Mouse (Mus musculus) heart, adult 2 months (tissue): ENCODE measurements around the gene Nabp2. TPM values are rescaled to one million over a fixed set of nuclear protein-coding genes. Genes with fewer than 3 reads are reported as not detected.

ENCODE experiments used
- DNase-seq, 2 experiments: peaks; one replicate each; pipeline ENCODE4 v3.0.0; 2021
- H3K27ac ChIP-seq: fragments of 200-600 bp; 2 replicates; pipeline ENCODE4 v1.8.1; 2022
- H3K27me3 ChIP-seq: fragments of 200-500 bp; 2 replicates; pipeline ENCODE4 v1.6.1; 2012; ENCODE audit warnings: mild to moderate bottlenecking, low read length, inconsistent platforms, mixed read lengths; ENCODE audit not compliant: control insufficient read depth, insufficient read depth
- H3K36me3 ChIP-seq: fragments of 200-500 bp; 2 replicates; pipeline ENCODE4 v1.6.1; 2012; ENCODE audit warnings: low read length, inconsistent platforms; ENCODE audit not compliant: control insufficient read depth, insufficient read depth
- H3K4me1 ChIP-seq: fragments of 200-500 bp; 2 replicates; pipeline ENCODE4 v1.6.1; 2011; ENCODE audit warnings: low read length; ENCODE audit not compliant: control insufficient read depth, insufficient read depth
- H3K4me3 ChIP-seq: fragments of 200-600 bp; 2 replicates; pipeline ENCODE4 v1.8.1; 2022
- H3K79me2 ChIP-seq: fragments of 200-500 bp; replicated peaks from 2 replicates; pipeline ENCODE4 v1.6.1; 2012; ENCODE audit warnings: mild to moderate bottlenecking, inconsistent platforms, low read length, moderate library complexity, mixed read lengths; ENCODE audit not compliant: control insufficient read depth, insufficient read depth
- H3K9ac ChIP-seq: fragments of 200-500 bp; 2 replicates; pipeline ENCODE4 v1.6.1; 2012; ENCODE audit warnings: low read depth, mild to moderate bottlenecking, control low read depth, inconsistent platforms, low read length, mixed read lengths
- CTCF ChIP-seq: fragments of 200-600 bp; IDR thresholded peaks from 2 replicates; pipeline ENCODE4 v1.8.1; 2022; ENCODE audit warnings: antibody characterized with exemption, mild to moderate bottlenecking, moderate library complexity
- EP300 ChIP-seq: fragments of 200-500 bp; IDR thresholded peaks from 2 replicates; pipeline ENCODE4 v1.6.1; 2011; ENCODE audit warnings: low read depth, low read length, control low read depth; ENCODE audit not compliant: insufficient read depth
- POLR2A ChIP-seq: fragments of 200-500 bp; IDR thresholded peaks from 2 replicates; pipeline ENCODE4 v1.6.1; 2011; ENCODE audit warnings: mild to moderate bottlenecking, low read depth, low read length, control low read depth; ENCODE audit not compliant: insufficient read depth
- WGBS: fragments of 180-500 bp; shearing (Covaris S2); methylation state at CpG from one replicate; pipeline ENCODE4 v1.1.7; 2018; 5-methylcytosine and 5-hydroxymethylcytosine counted together
- intact Hi-C: fragments of 180-260 bp; cut with DNase I; formaldehyde crosslinking; loops from one replicate; pipeline ENCODE4 v1.15.1; 2025
- polyA plus RNA-seq: library from polyadenylated mRNA; depleted of rRNA; stranded (reverse); fragments of >200 nt; gene quantifications from 2 replicates; pipeline ENCODE4 v1.2.3, GENCODE M21; 2012
- total RNA-seq, 2 experiments: library from RNA; stranded (reverse); gene quantifications; 2 replicates each; pipeline ENCODE4 v1.2.3; 2021

The Nabp2 gene
- total and polyA plus RNA-seq, 3 experiments = 25.1 to 48.2 (median 45.2) TPM

GRCm38 (mm10) chr10:128374393-128374792, 36.9 kb downstream of the Nabp2 start:
- peak overlapping the region; percentile 89; the same call in 1 of the 2 replicates for H3K27ac ChIP-seq

DNA sequence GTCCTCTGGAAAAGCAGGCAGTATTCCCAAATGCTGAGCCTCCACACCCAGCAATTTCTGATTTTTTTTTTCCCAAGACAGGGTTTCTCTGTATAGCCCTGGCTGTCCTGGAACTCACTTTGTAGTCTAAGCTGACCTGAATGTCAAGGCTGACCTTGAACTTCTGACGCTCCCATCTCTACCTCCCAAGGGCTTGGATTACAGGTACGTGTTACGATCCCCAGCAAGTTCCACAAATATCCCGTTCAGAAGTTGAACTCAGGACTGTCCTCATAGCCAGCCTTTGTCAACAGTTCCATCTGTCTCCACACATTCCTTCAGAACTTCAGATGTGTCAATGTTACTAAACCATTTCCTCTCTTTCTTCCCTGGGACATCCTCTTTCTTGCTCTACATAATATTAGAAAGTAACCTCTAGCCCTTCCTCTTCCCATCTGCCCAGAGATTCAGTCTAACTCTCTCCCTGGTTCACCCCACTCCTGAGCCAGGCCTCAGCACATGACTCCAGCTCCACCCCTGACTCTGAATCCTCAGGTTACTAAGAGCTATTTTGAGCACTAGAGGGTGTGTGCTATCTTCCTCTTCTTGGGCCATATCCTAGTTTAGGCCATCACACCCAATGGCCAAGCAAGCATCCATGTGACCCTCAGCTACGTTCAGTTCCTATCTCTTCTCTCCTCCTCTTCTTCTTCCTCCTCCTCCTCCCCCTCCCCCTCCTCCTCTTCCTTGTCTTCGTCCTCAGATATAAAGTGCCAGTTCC, 38.1 kb downstream of the Nabp2 start:
- Histone ChIP-seq H3K4me3 (no peak overlapping the region), H3K36me3 (no peaks in the 10 kb centered on the region), H3K79me2 (no peaks in the 10 kb centered on the region), H3K27ac (peak overlapping the region; percentile 89), H3K9ac (no peak overlapping the region), H3K4me1 (peaks cover 11% of the 10 kb centered on the region), H3K27me3 (no peaks in the 10 kb centered on the region)
- TF ChIP-seq CTCF (no peak), EP300 (peak; percentile 78), POLR2A (peak; percentile 56)
- intact Hi-C loops = no loop called here
- DNase-seq = peak in 1 of 2 experiments; percentile 75
- 36% methylated on average over 6 of the region's 6 CpGs for WGBS

More at GRCm38 (mm10) chr10:128374393-128374792, 36.9 kb downstream of the Nabp2 start:
- Histone ChIP-seq H3K4me1 (peaks cover 16% of the 10 kb centered on the region), H3K9ac (no peak overlapping the region), H3K79me2 (no peaks in the 10 kb centered on the region), H3K36me3 (peaks cover 4% of the 10 kb centered on the region; the same call in 1 of the 2 replicates), H3K27me3 (no peaks in the 10 kb centered on the region), H3K4me3 (no peak overlapping the region)
- TF ChIP-seq CTCF (peak; percentile 41), EP300 (no peak)
- no peak for DNase-seq
- intact Hi-C loops = no loop called here
- 75% methylated on average over 6 of the region's 6 CpGs for WGBS

DNA sequence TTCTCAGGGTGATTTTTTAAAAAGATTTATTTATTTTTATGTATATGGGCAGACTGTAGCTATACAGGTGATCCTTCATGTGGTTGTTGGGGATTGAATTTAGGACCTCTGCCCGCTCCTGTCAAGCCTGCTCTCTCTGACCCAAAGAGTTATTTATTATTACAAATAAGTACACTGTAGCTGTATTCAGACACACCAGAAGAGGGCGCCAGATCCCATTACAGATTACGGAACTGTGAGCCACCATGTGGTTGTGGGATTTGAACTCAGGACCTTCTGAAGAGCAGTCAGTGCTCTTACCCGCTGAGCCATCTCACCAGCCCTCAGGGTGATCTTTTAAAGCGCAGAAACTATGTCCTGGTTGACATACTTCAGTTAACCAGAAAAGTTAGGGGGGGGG, 39.1 kb downstream of the Nabp2 start:
- Histone ChIP-seq H3K27me3 (no peaks in the 10 kb centered on the region), H3K79me2 (no peaks in the 10 kb centered on the region), H3K27ac (peak overlapping the region; percentile 89), H3K4me1 (peaks cover 10% of the 10 kb centered on the region), H3K9ac (no peak overlapping the region), H3K36me3 (peaks cover 5% of the 10 kb centered on the region), H3K4me3 (no peak overlapping the region)
- intact Hi-C loops = no loop called here
- no peak for TF ChIP-seq EP300
- TF ChIP-seq POLR2A = no peak
- TF ChIP-seq CTCF = peak; percentile 40
- WGBS = 81% methylated on average over 5 of the region's 5 CpGs
- DNase-seq = no peak

GRCm38 (mm10) chr10:128370601-128371000, 40.7 kb downstream of the Nabp2 start:
- intact Hi-C loops = no loop called here
- Histone ChIP-seq H3K27me3 (no peaks in the 10 kb centered on the region), H3K27ac (no peak overlapping the region), H3K4me3 (no peak overlapping the region), H3K4me1 (peaks cover 8% of the 10 kb centered on the region), H3K79me2 (no peaks in the 10 kb centered on the region), H3K9ac (no peak overlapping the region), H3K36me3 (peaks cover 8% of the 10 kb centered on the region)
- TF ChIP-seq POLR2A = no peak
- TF ChIP-seq EP300 = no peak
- no peak for TF ChIP-seq CTCF
- DNase-seq = no peak
- WGBS = 63% methylated on average over 4 of the region's 4 CpGs

DNA sequence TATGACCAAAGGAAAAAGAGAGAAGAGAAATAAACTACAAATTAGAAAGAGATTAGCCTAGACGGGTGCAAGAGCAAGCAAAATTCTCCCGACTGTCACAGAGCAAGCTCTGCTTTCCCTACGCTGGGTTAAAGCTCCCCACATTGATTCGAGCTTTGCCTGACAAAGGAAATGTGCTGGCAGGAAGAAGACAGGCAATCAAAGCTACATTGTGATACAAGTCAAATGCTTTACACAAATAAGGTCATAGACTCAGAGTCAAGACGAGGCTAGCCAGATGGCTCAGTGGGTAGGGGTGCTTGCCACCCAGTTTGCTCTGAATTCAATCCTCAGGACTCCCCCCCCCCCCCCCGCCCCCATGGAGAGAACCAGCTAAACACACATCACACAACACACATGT, 41.3 kb downstream of the Nabp2 start:
- DNase-seq = no peak
- 38% methylated on average over 6 of the region's 6 CpGs for WGBS
- TF ChIP-seq EP300 = no peak
- no peak for TF ChIP-seq CTCF
- no peak for TF ChIP-seq POLR2A
- peaks cover 8% of the 10 kb centered on the region for H3K4me1 ChIP-seq
- no peaks in the 10 kb centered on the region for H3K27me3 ChIP-seq
- peaks cover 8% of the 10 kb centered on the region for H3K36me3 ChIP-seq
- H3K27ac ChIP-seq = peak overlapping the region; percentile 98
- no peaks in the 10 kb centered on the region for H3K79me2 ChIP-seq
- intact Hi-C loops = no loop called here
- no peak overlapping the region for H3K4me3 ChIP-seq
- H3K9ac ChIP-seq = no peak overlapping the region

DNA sequence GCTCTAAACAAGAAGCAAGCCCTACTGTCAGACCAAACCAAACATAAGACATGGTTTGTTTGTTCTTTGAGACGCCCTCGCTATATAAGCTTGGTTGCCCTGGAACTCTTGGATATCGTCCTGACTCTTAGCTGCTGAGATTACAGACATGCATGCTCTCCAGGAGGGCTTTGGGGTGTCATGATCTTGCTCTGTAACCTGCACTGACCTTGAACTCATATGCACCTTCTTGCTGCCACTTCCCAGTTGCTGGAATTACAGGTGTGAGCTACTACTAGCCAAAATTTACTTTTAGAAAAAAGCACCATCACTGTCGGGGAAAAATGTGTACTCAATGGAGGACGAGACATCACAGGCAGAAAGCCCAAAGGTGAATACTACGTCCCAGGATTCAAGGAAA, 41.7 kb downstream of the Nabp2 start:
- Histone ChIP-seq H3K9ac (peak overlapping the region; percentile 80), H3K27me3 (no peaks in the 10 kb centered on the region), H3K36me3 (peaks cover 8% of the 10 kb centered on the region), H3K27ac (peak overlapping the region; percentile 98), H3K79me2 (no peaks in the 10 kb centered on the region), H3K4me3 (peak overlapping the region; percentile 74), H3K4me1 (peaks cover 9% of the 10 kb centered on the region)
- 69% methylated on average over 6 of the region's 6 CpGs for WGBS
- TF ChIP-seq EP300 (no peak), POLR2A (no peak), CTCF (no peak)
- intact Hi-C loops = no loop called here
- DNase-seq = no peak
